Mouse (Mus musculus) left cerebral cortex, adult 9 months (tissue): ENCODE data around the gene Pogz.

Source experiments
- DNase-seq, 2 experiments: peaks; one replicate each; pipeline ENCODE4 v3.0.0; 2022; ENCODE audit warnings: low spot score in 2 of 2

The Pogz gene

DNA sequence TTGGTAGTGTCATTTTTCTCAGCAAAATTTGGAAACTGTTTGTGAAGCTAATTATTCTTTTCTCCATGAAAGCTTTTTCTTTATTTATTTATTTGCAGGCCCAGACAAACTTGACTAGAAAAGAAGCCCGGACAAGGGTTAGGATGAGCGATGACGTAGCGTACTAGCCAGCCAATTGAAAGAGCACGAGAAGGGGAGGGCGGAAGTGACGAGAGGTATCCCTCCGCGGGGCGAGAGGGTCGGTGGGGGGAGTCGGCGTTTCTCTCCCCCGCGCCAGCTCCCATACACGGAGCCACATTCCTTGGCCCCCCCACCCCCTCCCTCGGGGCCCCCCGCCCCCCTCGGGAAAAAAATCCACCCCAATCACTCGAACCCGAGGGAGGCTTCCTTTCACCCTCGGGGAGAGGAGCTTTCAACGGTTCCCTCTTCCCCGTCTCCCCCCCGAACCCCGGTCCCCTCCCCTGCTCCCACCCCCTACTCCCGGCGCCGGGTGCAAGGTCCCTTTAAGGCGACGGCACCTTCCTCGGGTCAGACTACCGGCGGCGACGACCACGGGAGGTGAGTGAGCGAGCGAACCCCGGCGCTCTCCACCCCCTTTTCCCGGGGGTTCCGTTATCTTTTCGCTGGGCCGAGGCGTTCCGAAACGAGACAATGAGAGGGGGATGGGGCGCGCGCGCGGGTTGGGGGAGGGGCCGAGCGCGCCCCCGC lies at the start of gene Pogz:
Pogz (plus strand) TSS at position 385 of the 708 bp plus-strand sequence.
- peak; percentile 90 to 97 for DNase-seq

DNA sequence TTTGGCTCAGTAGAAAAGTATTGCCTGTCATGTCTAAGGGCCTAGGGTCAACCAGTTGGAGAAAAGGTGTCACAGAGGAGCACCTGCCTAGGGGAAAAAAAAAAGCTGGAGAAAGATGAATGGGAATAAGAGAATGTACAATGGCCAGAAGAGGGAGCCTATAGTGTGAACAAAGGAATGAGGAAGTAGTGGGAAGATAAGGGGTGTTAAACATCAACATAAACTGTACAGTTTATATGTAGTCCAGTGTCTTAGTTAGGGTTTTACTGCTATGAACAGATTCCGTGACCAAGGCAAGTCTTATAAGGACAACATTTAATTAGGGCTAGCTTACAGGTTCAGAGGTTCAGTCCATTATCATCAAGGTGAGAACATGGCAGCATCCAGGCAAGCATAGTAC lies 48.3 kb upstream of the Pogz start:
- DNase-seq = no peak

DNA sequence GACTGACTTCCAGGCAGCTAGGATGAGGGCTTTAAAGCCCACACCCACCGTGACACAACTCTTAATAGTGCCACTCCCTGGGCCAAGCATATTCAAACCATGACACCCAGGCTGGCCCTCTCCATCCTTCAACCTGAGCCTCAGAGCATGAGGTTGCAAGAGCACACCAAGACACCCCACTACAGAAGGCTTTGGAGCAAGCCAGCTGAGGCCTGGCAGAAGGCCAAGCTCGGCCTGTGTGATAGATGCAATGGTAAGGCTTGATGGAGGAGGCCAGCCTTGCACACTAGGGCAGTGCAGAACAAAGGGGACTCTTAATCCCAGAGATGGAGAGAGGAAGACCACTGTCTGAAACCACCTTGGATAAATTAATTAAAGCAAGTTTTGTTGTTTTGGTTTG lies 47.9 kb upstream of the Pogz start:
- DNase-seq = no peak

DNA sequence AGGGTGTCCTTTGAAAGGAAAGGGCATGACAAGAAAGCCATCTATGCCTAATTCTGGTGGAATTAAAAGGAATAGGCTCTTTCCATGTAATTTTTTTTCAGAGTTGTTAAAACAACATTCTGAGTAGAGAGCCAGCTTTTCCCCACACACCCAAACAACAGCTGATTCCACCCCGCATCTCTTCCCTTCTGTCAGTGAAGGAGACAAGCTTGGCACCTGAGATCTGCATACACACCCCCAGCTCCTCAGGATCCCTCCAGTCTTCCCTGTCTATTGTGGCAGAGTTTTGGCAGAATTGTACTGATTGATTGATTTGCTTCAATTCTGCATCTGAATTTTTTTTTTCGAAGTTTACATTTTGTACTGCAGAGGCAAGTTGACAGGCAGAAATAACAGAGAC lies 45.1 kb upstream of the Pogz start:
- DNase-seq = no peak

DNA sequence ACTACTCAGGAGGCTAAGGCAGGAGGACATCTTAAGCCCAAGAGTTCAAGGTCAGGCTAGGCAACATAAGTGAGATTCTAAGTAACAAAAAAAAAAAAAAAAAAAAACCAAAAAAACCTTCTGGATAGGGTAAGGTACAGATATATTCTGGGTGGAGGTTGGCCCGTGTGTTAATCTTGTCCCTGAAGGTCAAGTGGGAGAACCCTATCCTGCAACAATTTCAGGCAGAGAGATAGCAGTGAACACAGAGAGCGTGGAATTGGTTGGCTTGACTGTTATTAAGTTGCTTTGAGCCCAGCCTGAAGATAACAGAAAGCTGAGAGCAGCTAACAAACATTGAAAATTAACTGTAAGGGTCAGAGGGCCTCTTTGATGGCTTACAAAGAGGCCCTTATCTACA lies 43.7 kb upstream of the Pogz start:
- no peak for DNase-seq

DNA sequence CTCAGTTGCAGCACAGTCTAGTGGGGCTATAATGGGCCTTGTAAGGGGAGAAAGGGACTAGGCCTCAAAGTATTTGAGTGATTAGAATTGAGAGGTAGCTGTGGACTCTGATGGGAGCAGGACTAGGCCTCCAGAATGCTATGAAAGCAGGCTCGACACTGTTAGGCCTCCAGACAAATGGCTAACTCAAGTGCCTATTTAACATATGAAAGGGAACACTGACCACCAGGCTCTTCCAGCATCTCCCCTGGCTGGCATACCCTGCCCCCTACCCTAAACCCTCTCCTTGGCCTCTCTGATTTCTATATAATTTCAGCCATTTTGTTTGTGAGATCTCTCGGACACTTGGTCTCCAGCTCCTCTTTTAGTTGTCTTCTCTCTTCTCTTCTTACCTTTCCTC lies 43.0 kb upstream of the Pogz start:
- DNase-seq = no peak

DNA sequence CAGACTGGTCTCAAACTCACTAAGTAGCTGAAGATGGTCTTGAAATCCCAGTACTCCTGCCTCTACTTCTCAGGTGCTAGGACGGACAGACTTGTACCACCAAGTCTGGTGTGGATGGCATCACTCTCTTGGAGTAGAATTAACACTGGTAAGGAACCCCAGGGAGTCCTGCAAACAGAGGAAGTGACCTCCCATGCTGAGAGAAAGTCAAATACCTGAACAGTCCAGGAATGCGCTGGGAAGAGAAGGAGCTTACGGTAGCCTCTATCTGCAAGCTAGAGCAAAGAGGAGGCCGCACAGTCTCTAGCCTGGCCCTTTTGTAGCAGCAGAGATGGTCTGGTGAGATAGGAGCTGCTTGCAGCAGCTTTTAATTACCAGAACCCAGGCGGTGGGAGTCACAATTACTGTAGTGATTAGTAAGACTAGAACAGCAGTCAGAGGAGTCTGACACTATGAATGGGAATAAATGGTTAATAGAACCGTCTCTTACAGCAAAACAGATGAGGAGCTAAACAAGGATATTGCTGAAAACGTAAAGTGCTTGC lies 41.7 kb upstream of the Pogz start:
- DNase-seq = no peak

DNA sequence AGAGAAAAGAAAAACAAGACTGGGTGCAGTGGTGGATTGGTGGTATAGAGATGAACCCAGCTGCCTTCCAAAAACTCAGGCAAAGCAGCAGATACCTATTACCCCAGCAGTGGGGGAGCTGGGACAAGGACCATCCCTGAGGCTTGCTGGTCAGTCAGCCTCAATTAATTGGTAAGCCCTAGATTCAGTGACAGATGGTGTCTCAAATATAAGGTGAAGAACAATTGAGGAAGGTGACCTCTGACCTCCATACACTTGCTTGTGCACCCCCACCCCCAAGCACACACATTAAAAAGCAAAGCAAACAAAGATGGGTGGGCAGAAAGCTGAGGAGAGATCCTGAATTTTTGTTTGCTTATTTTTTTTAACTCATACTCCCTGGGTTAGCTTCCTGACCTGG lies 41.2 kb upstream of the Pogz start:
- DNase-seq = no peak

DNA sequence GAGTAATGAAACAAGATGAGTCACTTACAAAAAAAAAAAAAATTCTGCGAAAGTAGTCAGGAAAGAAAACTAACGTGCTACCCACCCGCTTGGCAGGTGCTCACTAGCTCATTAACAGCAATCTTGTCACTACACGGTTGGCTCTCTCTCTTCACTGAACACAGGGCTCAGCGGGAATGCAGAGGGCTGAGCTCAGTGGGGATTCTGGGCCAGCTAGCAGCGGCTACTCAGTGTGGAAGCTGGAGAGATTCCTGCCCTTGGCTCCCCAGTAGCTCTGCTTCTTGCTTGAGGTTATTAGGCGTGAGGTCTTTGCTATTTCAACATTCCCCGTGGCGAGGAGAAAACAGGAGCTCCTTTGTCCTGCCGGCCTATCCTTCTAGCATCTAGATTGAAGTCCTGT lies 33.2 kb upstream of the Pogz start:
- no peak for DNase-seq

DNA sequence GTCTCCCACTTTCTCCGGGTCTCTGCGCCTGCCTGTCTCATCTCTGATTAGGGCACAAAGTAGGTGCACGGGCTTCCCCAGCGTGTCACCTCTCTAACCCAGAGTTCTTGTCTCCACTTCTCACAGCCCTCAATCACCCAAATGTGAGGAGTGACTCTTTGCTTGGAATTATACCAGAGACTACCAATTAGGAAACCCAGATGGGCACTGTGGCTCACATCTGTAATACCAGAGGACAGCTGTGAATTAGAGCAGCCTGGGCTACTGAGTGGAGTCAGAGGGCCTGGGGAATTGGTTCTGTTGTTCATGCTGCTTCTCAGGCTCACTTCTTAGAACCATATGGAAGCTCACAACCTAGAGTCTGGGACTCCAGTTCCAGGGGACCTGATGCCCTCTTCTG lies 32.4 kb upstream of the Pogz start:
- no peak for DNase-seq

DNA sequence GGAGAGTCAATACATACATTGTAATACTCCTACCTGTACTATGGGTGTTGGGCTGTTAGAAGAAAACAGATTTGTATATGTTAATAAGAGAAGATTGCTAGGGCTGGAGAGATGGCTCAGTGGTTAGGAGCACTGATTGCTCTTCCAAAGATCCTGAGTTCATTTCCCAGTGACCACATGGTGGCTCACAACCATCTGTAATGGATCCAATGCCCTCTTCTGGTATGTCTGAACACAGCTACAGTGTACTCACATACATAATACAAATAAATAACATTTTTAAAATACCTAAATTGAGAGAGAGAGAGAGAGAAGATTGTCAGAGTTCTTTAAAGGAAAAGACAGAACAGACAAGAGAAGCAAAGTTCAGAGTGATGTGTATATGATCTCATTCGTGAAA lies 29.1 kb upstream of the Pogz start:
- DNase-seq = no peak

DNA sequence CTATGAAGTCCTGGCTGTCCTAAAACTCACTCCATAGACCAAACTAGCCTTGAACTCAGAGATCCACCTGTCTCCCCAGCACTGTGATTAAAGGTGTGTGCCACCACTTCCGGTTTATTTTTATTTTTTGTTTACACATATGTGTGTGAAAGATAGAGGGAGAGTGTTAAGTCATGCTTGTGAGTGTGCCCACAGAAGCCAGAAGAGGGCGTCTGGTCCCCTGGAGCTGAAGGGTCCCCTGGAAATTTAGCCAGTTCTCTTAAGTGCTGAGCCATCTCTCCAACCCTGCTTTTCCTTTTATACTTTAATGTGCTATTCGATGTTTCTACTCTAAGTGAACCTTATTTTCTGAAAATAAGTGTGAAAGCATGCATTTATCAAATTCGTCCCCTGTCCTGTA lies 25.7 kb upstream of the Pogz start:
- DNase-seq = peak in 1 of 2 experiments; percentile 21

DNA sequence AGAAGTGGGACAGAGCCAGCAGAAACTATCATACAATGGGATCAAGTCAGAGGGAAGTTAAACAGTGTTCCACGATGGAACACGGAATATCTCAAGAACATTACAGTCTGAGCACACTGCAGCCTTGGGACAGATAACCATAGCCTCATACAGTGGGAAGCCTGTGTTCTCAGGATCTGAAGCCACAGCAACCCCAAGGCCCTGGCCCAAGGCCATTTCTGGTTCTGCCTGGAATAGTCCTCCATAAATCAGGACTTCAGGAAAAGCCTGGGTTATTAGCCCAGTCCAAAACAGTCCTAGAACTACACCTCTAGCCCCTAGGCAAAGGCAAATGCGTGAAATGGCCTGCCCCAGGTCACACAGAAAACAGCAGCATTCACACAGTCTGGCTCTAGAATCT lies 23.7 kb upstream of the Pogz start:
- no peak for DNase-seq

DNA sequence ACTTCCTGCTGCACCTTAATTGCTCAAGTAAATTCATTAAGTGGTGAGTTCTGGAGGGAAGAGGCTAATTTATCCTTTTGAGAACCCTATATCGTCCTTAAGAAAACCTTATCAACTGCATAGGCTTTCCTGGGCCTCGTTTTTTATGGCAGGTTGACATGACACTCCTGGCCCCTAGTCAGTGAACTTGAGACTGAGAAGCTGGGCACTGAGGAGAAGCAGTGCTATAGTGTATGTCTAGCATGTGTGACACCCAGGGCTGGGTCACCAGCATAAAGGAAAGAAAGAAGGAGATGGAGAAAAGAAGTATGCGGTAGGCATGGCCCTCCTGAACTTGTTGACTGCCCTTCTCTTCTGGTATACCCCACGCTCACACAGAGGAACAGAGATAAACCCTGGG lies 23.3 kb upstream of the Pogz start:
- DNase-seq = no peak

DNA sequence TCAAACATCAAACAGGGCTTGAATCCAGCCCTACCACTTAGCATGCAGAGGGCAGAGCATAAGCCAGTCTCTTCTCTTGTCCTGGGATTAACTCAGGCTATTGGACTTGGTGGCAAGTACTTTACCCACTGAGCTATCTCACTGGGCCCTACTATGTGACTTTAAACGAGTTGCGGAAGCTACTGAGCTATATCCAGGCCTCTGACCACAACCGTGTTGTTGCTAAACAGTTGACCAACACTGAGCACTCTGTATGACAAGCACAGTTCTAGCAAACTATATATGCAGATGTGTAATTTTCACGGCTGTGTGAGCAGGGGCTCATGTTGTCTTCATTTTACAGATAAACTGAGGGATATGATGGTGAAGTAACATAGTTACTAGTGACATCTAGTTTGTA lies 22.7 kb upstream of the Pogz start:
- no peak for DNase-seq

DNA sequence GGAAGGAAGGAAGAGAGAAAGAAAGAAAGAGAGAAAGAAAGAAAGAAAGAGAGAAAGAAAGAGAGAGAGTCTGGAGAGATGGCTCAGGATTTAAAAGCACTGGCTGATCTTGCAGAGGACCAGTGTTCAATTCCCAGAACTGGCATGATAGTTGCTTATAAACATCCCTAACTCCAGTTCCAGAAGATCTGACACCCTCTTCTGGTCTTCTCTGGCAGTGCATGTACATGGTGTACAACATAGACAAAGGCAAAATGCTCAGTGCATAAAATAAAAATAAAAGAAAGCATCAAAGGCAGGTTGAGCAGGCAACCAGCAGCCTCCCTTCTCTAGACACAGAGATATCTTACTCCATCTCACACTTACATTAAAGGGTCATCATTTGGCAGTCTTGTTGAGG lies 21.8 kb upstream of the Pogz start:
- DNase-seq = no peak

DNA sequence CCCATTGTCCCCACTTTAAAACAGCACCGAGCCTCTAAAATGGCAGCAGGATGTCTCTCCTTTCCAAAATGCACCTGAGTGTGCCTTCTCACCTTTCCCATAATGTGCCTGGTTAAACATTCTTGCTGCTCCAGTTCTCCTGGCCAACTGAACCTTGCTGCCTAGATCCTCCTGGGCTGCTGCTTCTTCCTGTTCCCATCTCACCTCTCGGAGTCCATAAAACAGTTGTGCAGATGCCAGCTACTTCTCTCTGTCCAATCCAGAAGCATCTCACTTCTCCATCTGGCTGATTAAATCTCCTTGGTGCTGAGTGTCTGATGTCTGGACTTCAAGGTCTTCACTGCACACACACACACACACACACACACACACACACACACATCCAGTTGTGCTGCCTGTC lies 19.6 kb upstream of the Pogz start:
- DNase-seq = no peak

DNA sequence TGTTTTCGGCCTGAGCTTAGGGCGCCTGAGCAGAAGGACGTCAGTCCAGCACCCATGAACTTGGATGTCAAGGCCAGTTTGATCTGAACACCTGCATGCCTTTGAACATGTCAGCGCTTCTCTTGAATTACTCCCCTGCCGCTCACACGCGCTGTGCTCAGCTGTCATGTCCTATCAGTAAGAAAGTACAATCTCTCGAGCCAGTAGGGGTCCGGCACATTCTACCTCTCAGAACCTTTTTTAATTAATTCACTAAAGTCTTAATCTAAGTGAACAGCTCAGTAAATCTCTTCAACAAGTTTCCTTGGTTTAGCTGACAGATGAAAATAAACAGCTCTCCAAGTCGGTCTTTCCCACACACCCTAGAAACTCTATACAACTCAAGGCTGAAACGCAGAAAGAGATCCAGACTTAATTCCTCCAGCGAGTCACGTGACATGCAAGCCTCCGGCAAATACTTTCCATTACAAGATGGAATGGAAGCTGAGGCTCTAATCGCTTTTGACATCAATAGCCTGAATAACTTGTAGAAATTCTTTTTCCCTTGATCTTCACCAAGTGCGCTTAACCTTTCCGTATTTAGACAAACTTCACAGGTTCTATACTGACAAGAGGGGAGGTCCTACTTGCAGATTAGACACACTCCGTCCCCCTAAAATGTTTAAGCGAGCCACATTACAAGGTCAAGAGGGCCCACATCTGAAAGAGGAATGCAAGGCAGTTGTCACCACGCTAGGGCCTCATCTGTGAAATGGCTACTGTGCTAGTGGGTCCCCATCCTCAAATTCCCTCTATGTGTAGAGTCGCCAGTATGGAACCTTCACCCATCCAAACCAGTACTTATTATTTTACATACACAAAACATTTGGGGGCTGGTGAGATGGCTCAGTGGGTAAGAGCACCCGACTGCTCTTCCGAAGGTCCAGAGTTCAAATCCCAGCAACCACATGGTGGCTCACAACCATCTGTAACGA lies 17.6 kb upstream of the Pogz start:
- no peak for DNase-seq

DNA sequence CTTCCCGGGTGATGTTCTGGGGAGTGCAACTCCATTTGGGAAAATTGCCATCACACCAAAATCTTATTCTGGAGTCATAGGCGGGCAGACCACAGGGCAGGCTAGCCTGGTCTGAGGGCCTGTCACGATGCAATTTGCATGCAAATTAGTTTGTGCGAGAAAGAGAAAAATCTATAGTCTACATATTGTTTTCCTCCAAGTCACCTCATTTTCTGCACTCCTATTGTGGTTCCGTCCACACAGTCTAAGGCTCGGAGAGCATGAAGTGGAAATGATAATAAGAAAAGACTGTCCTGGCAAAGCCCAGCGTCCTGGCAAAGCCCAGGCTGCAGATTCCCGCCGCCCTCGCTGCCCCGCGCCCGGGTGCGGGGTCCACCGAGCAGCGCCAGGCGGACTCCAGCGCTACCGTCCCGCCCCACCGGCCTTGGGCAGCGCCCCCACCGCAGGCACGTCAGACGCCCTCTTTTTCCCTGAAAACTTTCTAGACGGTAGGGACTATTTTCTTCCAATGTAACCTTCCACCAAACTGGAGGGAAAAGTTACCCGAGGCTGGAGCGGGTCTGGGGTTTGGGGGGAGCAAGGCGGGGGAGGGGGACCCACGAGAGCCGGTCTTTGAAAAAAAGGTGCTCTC lies 16.2 kb upstream of the Pogz start:
- peak in 1 of 2 experiments; percentile 5 for DNase-seq

DNA sequence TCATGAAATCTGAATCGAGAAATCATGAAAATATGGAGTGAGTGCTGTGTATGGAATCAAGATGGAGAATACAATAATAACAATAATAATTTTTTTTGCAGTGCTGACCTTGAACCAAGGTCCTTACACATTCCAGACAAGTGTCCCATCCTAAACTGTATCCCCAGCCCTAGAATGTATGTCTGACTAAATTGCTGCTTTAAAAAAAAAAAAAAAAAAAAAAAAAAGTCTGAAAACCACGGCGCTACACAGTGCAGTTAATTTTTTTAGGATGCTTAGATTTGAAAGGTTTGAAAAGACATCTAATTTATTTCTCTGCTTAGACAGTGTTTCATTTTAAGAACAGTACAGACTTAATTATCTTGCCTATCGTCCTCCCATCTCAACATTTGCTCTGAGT lies 15.3 kb upstream of the Pogz start:
- no peak for DNase-seq

DNA sequence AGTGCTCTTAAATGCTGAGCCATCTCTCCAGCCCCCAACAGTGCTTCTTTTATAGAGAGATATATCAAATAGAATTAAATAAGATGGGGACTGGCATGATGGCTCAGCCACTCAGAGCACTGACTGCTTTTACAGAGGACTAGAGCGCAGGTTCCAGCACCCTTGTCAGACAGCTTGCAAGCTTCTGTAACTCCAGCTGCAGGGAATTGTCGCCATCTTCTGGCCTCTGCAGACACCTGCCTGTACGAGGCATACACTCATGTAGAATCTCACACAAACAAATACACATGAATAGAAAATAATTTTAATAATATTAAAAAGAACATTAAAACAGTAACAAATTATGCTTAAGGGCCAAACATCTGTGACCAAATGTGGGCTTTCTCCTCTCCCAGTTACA lies 13.3 kb upstream of the Pogz start:
- DNase-seq = no peak

DNA sequence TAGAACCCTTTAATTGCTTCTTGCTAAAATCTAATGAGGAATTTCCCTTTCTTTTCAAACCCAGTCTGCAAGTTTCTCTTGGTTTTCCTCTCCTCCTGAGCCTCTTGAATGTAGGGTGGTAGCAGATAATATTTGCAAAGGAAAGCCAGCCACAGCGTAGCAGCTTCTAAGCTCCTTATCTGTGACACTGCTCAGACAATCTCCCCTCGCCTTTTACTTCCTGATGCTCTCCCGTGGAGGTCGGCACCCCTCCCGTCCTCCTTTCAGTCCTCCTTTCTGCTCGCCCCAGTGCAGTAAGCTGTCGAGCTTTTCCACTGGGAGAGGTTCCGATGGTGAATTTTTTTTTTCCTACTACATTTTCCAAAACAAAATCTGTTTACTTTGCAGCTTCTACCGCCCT lies 5.3 kb upstream of the Pogz start:
- DNase-seq = no peak
